Mouse (Mus musculus): ENCODE results near the gene Rasal2.

DNA sequence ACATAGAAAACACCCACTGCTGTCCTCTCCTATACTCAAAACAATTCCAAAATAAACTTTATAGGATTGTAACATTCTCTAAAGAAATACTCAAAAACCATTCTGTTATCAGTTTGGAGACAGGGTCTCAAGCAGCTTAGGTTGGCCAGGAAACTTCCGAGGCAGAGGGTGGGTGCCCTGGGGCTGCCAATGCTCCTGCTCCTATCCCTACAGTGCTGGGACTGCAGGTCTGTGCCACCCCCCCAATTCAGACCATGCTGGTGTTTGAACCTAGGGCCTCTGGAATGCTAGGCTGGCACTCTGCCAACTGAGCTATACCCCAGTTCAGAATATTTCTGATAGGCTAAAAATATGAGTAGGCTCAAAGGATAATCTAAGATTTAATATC, 274.5 kb downstream of the Rasal2 start:
- no peak for TF ChIP-seq POLR2A (IDR thresholded peaks at IDR 0.05; ENCODE audit: insufficient read depth, low read depth, low read length)
- TF ChIP-seq CTCF (IDR thresholded peaks at IDR 0.05): no peak

All from heart, adult 2 months (tissue).